24 mouse cellular contexts compared by ENCODE assay signal in the genomic region with DNA sequence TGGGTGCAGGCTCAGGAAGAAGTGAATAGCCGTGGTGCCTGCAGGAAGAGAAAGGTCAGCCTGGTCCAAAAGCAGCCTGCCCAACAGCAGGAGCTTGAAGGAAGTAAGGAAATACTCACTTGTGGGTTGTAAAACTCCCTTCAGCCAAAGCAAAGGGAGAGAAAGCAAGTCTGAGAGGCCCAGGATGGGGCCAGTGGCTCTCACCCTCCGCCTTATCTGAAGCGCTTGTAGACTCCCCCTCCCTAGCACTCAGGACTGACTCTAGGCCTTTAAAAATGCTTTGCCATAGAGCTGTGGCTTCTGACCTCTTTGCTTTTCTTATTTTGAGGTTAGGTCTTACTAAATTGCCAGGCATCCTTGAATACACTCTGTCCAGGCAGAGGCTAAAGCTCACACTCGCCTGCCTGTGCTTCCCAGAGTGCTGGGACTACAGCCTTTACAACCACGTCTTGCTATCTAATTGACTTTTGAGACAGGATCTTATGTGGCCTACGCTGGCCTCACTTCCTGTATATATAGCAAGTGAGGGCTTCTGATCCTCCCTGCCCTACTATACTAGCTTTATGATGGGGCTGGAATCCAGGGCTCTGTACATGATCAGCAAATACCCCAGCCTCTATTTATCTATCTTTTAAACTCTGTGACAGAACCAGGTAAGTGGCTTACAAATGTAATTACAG. TPM values are rescaled to one million over a fixed set of nuclear protein-coding genes. Genes with fewer than 3 reads are reported as not detected.
A peak's percentile ranks its signal among the peaks of the same experiment; 100 is the strongest.
DNase-seq lines count a peak whose midpoint lies in the region; ATAC-seq lines count a peak whose summit lies in the region.
"Had no signal": no experiment of that assay in that cellular context is flagged by ENCODE, and none has a peak within 500 bp of the region (broad histone marks: within the 10 kb centered on the region; RNA-seq: fewer than 3 reads in every experiment).

No protein-coding gene starts in this region.

- ATAC-seq in kidney, embryonic 15.5 days (replicated peaks; ENCODE audit: low FRiP score) = no peak
- peak; percentile 92 for ATAC-seq in intestine, embryonic 16.5 days
- peak; percentile 56 for ATAC-seq in liver, embryonic 16.5 days (ENCODE audit: low read depth)
- ATAC-seq: inflammation-experienced regulatory T-cells, adult 6 months; midbrain, embryonic 13.5 days had no signal

- H3K9me3 ChIP-seq in heart, embryonic 10.5 days = no peaks in the 10 kb centered on the region
- no peaks in the 10 kb centered on the region for H3K9me3 ChIP-seq in kidney, embryonic 15.5 days (replicated peaks)
- H3K9me3 ChIP-seq in intestine, embryonic 16.5 days (ENCODE audit: control insufficient read depth, low read length) = no peaks in the 10 kb centered on the region
- no peaks in the 10 kb centered on the region for H3K9me3 ChIP-seq in liver, embryonic 16.5 days (replicated peaks; ENCODE audit: control insufficient read depth, low read length)
- H3K9me3 ChIP-seq: embryonic facial prominence, embryonic 15.5 days; forebrain, embryonic 12.5 days; hindbrain, embryonic 10.5 days; lung, embryonic 15.5 days; midbrain, embryonic 13.5 days had no signal

- H3K9ac ChIP-seq in kidney, embryonic 15.5 days = no peak overlapping the region
- 0 out of 2 replicates have a peak overlapping the region, but pooled peaks have one; percentile 6 for H3K9ac ChIP-seq in intestine, embryonic 16.5 days (ENCODE audit: low read depth, low read length)
- H3K9ac ChIP-seq in liver, embryonic 16.5 days (ENCODE audit: low read depth, low read length) = peak overlapping the region; percentile 38; the same call in 1 of the 2 replicates
- H3K9ac ChIP-seq: embryonic facial prominence, embryonic 15.5 days; forebrain, embryonic 12.5 days; lung, embryonic 15.5 days; midbrain, embryonic 13.5 days had no signal

- peaks cover 15% of the 10 kb centered on the region for H3K4me1 ChIP-seq in heart, embryonic 10.5 days
- peaks cover 2% of the 10 kb centered on the region; the same call in 1 of the 2 replicates for H3K4me1 ChIP-seq in kidney, embryonic 15.5 days
- H3K4me1 ChIP-seq in intestine, embryonic 16.5 days (ENCODE audit: control insufficient read depth, insufficient read depth, low read length) = peaks cover 7% of the 10 kb centered on the region
- H3K4me1 ChIP-seq in liver, embryonic 16.5 days (ENCODE audit: control insufficient read depth, low read depth, low read length) = peaks cover 13% of the 10 kb centered on the region
- H3K4me1 ChIP-seq: embryonic facial prominence, embryonic 15.5 days; forebrain, embryonic 12.5 days; hindbrain, embryonic 10.5 days; lung, embryonic 15.5 days; midbrain, embryonic 13.5 days had no signal

- WGBS in heart, embryonic 10.5 days = 50% methylated on average over 6 of the region's 6 CpGs
- 54% methylated on average over 6 of the region's 6 CpGs for WGBS in kidney, embryonic 15.5 days
- 52% methylated on average over 6 of the region's 6 CpGs for WGBS in intestine, embryonic 16.5 days
- WGBS in liver, embryonic 16.5 days (ENCODE audit: insufficient replicate concordance) = 33% methylated on average over 6 of the region's 6 CpGs

- DNase-seq in heart, embryonic 10.5 days (ENCODE audit: low spot score) = no peak
- DNase-seq in heart, adult 8-10 months (ENCODE audit: low spot score) = no peak
- DNase-seq in kidney, adult 8-10 months = no peak
- no peak for DNase-seq in ovary, postnatal 14 days (ENCODE audit: low spot score)
- DNase-seq in thymus, postnatal 14 days = no peak
- DNase-seq: adrenal gland, postnatal 36 days; cerebellum, adult 9-11 months; gastrocnemius, postnatal 25 days; kidney, postnatal 10 days; retina, postnatal 1 day; right cerebral cortex, postnatal 4 days; thymus, adult 18-20 months had no signal

- peaks cover 99% of the 10 kb centered on the region for H3K36me3 ChIP-seq in heart, embryonic 10.5 days
- H3K36me3 ChIP-seq in kidney, embryonic 15.5 days = peaks cover 99% of the 10 kb centered on the region
- H3K36me3 ChIP-seq in intestine, embryonic 16.5 days (ENCODE audit: control insufficient read depth, insufficient read depth, low read length) = peaks cover 41% of the 10 kb centered on the region
- H3K36me3 ChIP-seq in liver, embryonic 16.5 days (ENCODE audit: control insufficient read depth, insufficient read depth) = peaks cover 67% of the 10 kb centered on the region

- H3K4me2 ChIP-seq in kidney, embryonic 15.5 days = no peak overlapping the region
- no peak overlapping the region for H3K4me2 ChIP-seq in intestine, embryonic 16.5 days (ENCODE audit: low read depth, low read length)
- H3K4me2 ChIP-seq in liver, embryonic 16.5 days (ENCODE audit: low read depth, low read length) = peak overlapping the region; percentile 22
- H3K4me2 ChIP-seq: embryonic facial prominence, embryonic 15.5 days; forebrain, embryonic 12.5 days; lung, embryonic 15.5 days; midbrain, embryonic 13.5 days had no signal

- peak overlapping the region; percentile 9; the same call in 1 of the 2 replicates for H3K4me3 ChIP-seq in heart, embryonic 10.5 days
- no peak overlapping the region for H3K4me3 ChIP-seq in kidney, embryonic 15.5 days (replicated peaks)
- no peak overlapping the region for H3K4me3 ChIP-seq in intestine, embryonic 16.5 days (ENCODE audit: low read length)
- no peak overlapping the region for H3K4me3 ChIP-seq in liver, embryonic 16.5 days (ENCODE audit: low read depth, low read length)
- H3K4me3 ChIP-seq: embryonic facial prominence, embryonic 15.5 days; forebrain, embryonic 12.5 days; hindbrain, embryonic 10.5 days; left cerebral cortex, adult 2 months; lung, embryonic 15.5 days; midbrain, embryonic 13.5 days had no signal

- H3K27ac ChIP-seq in heart, embryonic 10.5 days = peak overlapping the region; percentile 74
- 0 out of 2 replicates have a peak overlapping the region, but pooled peaks have one; percentile 37 for H3K27ac ChIP-seq in kidney, embryonic 15.5 days
- peak overlapping the region; percentile 89 for H3K27ac ChIP-seq in intestine, embryonic 16.5 days (ENCODE audit: low read length)
- H3K27ac ChIP-seq in liver, embryonic 16.5 days (ENCODE audit: low read length) = peak overlapping the region; percentile 11
- H3K27ac ChIP-seq: embryonic facial prominence, embryonic 15.5 days; forebrain, embryonic 12.5 days; hindbrain, embryonic 10.5 days; left cerebral cortex, adult 2 months; lung, embryonic 15.5 days; macrophage; midbrain, embryonic 13.5 days had no signal

- no peaks in the 10 kb centered on the region for H3K27me3 ChIP-seq in heart, embryonic 10.5 days (ENCODE audit: insufficient read depth, poor library complexity, severe bottlenecking)
- H3K27me3 ChIP-seq in kidney, embryonic 15.5 days = no peaks in the 10 kb centered on the region
- H3K27me3 ChIP-seq in intestine, embryonic 16.5 days (replicated peaks; ENCODE audit: control insufficient read depth, insufficient read depth, low read length) = no peaks in the 10 kb centered on the region
- H3K27me3 ChIP-seq in liver, embryonic 16.5 days (ENCODE audit: control insufficient read depth, insufficient read depth, low read depth, low read length) = no peaks in the 10 kb centered on the region
- H3K27me3 ChIP-seq: CH12.LX; embryonic facial prominence, embryonic 15.5 days; forebrain, embryonic 12.5 days; lung, embryonic 15.5 days; midbrain, embryonic 13.5 days had no signal

RNA-seq across cellular contexts. Expression of gene Ndst2, which starts 8.6 kb away (rescaled TPM):
- polyA plus RNA-seq in heart, embryonic 10.5 days (2016; fragmentation: Nextera tagmentation; extraction: Ambion mirVana) = 17.5 and 19.7 TPM in 2 replicates
- total RNA-seq in heart, adult 8-10 months (2022) = 10 to 100 TPM in 1 of 4 experiments, 1 to 10 TPM in 3; 7.1 to 10.6 (median 9.9) TPM
- polyA plus RNA-seq in kidney, embryonic 15.5 days (2015; fragmentation: Nextera tagmentation; extraction: Ambion mirVana) = 27.3 and 31.6 TPM in 2 replicates
- polyA plus RNA-seq in intestine, embryonic 16.5 days (2015; fragmentation: Nextera tagmentation; extraction: Ambion mirVana) = 18.3 and 21.2 TPM in 2 replicates
- 14.5 and 16.7 TPM in 2 replicates for polyA plus RNA-seq in liver, embryonic 16.5 days (2015; fragmentation: Nextera tagmentation; extraction: Ambion mirVana)

RNA-seq across cellular contexts. Expression of gene Zswim8, which starts 18.4 kb away (rescaled TPM):
- polyA plus RNA-seq in heart, embryonic 10.5 days (2016; fragmentation: Nextera tagmentation; extraction: Ambion mirVana) = 25.9 and 33.1 TPM in 2 replicates
- 10 to 100 TPM; 38.7 to 47.0 (median 43.1) TPM for total RNA-seq in heart, adult 8-10 months (2022)
- 28.7 and 30.6 TPM in 2 replicates for polyA plus RNA-seq in kidney, embryonic 15.5 days (2015; fragmentation: Nextera tagmentation; extraction: Ambion mirVana)
- 21.8 and 23.3 TPM in 2 replicates for polyA plus RNA-seq in intestine, embryonic 16.5 days (2015; fragmentation: Nextera tagmentation; extraction: Ambion mirVana)
- 6.1 and 6.3 TPM in 2 replicates for polyA plus RNA-seq in liver, embryonic 16.5 days (2015; fragmentation: Nextera tagmentation; extraction: Ambion mirVana)

RNA-seq across cellular contexts. Expression of gene Chchd1, which starts 23.0 kb away (rescaled TPM):
- polyA plus RNA-seq in heart, embryonic 10.5 days (2016; fragmentation: Nextera tagmentation; extraction: Ambion mirVana) = 224 and 232 TPM in 2 replicates
- total RNA-seq in heart, adult 8-10 months (2022) = 100 to 1,000 TPM; 110 to 126 (median 118) TPM
- 201 and 215 TPM in 2 replicates for polyA plus RNA-seq in kidney, embryonic 15.5 days (2015; fragmentation: Nextera tagmentation; extraction: Ambion mirVana)
- 171 and 190 TPM in 2 replicates for polyA plus RNA-seq in intestine, embryonic 16.5 days (2015; fragmentation: Nextera tagmentation; extraction: Ambion mirVana)
- polyA plus RNA-seq in liver, embryonic 16.5 days (2015; fragmentation: Nextera tagmentation; extraction: Ambion mirVana) = 80.3 and 86.5 TPM in 2 replicates

RNA-seq across cellular contexts. Expression of gene Fut11, which starts 31.0 kb away (rescaled TPM):
- polyA plus RNA-seq in heart, embryonic 10.5 days (2016; fragmentation: Nextera tagmentation; extraction: Ambion mirVana) = 18.4 and 19.5 TPM in 2 replicates
- total RNA-seq in heart, adult 8-10 months (2022) = 1 to 10 TPM; 4.2 to 4.9 (median 4.6) TPM
- polyA plus RNA-seq in kidney, embryonic 15.5 days (2015; fragmentation: Nextera tagmentation; extraction: Ambion mirVana) = 28.5 and 29.2 TPM in 2 replicates
- polyA plus RNA-seq in intestine, embryonic 16.5 days (2015; fragmentation: Nextera tagmentation; extraction: Ambion mirVana) = 15.0 and 16.0 TPM in 2 replicates
- 5.0 and 5.4 TPM in 2 replicates for polyA plus RNA-seq in liver, embryonic 16.5 days (2015; fragmentation: Nextera tagmentation; extraction: Ambion mirVana)

RNA-seq across cellular contexts. Expression of gene Sec24c, which starts 51.7 kb away (rescaled TPM):
- 101 and 113 TPM in 2 replicates for polyA plus RNA-seq in heart, embryonic 10.5 days (2016; fragmentation: Nextera tagmentation; extraction: Ambion mirVana)
- 100 to 1,000 TPM in 3 of 4 experiments, 10 to 100 TPM in 1; 97.9 to 110 (median 103) TPM for total RNA-seq in heart, adult 8-10 months (2022)
- 98.3 and 106 TPM in 2 replicates for polyA plus RNA-seq in kidney, embryonic 15.5 days (2015; fragmentation: Nextera tagmentation; extraction: Ambion mirVana)
- 92.7 and 106 TPM in 2 replicates for polyA plus RNA-seq in intestine, embryonic 16.5 days (2015; fragmentation: Nextera tagmentation; extraction: Ambion mirVana)
- 36.5 and 46.0 TPM in 2 replicates for polyA plus RNA-seq in liver, embryonic 16.5 days (2015; fragmentation: Nextera tagmentation; extraction: Ambion mirVana)

Comparison
In these comparisons a context has a peak if more than half of its experiments do, and no peak if none do; other contexts are left out.
1. H3K27ac ChIP-seq: peak in every context shown above with its lines; median percentile 89 in intestine, embryonic 16.5 days; 74 in heart, embryonic 10.5 days; 37 in kidney, embryonic 15.5 days; 11 in liver, embryonic 16.5 days.